Mouse (Mus musculus): ENCODE results near the gene Spaca4.

- TF ChIP-seq POLR2A (IDR thresholded peaks at IDR 0.05; ENCODE audit: extremely low read depth, insufficient read depth, low read length) (no peak), CTCF (IDR thresholded peaks at IDR 0.05; ENCODE audit: extremely low read depth, insufficient read depth, low read length) (no peak)
These were observed 3.8 kb downstream of the Spaca4 start for GRCm38 (mm10) chr7:45721642-45722347.

All from cortical plate, adult 2 months (tissue).